Mouse (Mus musculus) stomach, embryonic 15.5 days (tissue): ENCODE measurements around the gene Sync. TPM values are rescaled to one million over a fixed set of nuclear protein-coding genes. Genes with fewer than 3 reads are reported as not detected.
A peak's percentile ranks its signal among the peaks of the same experiment; 100 is the strongest.

ENCODE experiments used
- ATAC-seq: fragments of 200-750 bp; cut with Nextera tagmentation; 2 replicates; pipeline ENCODE4 v1.8.0; 2017; ENCODE audit warnings: low read depth, moderate number of reproducible peaks, moderate TSS enrichment; ENCODE audit not compliant: insufficient read depth, low FRiP score
- H3K27ac ChIP-seq: fragments of 300-500 bp; sonication (generic); 2 replicates; pipeline ENCODE4 v1.5.1; 2015; ENCODE audit warnings: mild to moderate bottlenecking, inconsistent platforms
- H3K27me3 ChIP-seq: fragments of 300-500 bp; sonication (generic); replicated peaks from 2 replicates; pipeline ENCODE4 v1.6.1; 2015; ENCODE audit warnings: inconsistent platforms
- H3K36me3 ChIP-seq: fragments of 300-500 bp; sonication (generic); 2 replicates; pipeline ENCODE4 v1.6.1; 2015; ENCODE audit warnings: inconsistent platforms
- H3K4me1 ChIP-seq: fragments of 300-500 bp; sonication (generic); 2 replicates; pipeline ENCODE4 v1.6.1; 2015; ENCODE audit warnings: inconsistent platforms
- H3K4me2 ChIP-seq: fragments of 300-500 bp; sonication (generic); 2 replicates; pipeline ENCODE4 v1.6.1; 2015; ENCODE audit warnings: mild to moderate bottlenecking, inconsistent platforms
- H3K4me3 ChIP-seq: fragments of 300-500 bp; sonication (generic); replicated peaks from 2 replicates; pipeline ENCODE4 v1.5.1; 2015; ENCODE audit warnings: inconsistent platforms
- H3K9ac ChIP-seq: fragments of 300-500 bp; sonication (generic); 2 replicates; pipeline ENCODE4 v1.6.1; 2015; ENCODE audit warnings: inconsistent platforms
- H3K9me3 ChIP-seq: fragments of 300-500 bp; sonication (generic); 2 replicates; pipeline ENCODE4 v1.6.1; 2016; ENCODE audit warnings: inconsistent platforms
- WGBS: fragments of 180-500 bp; shearing (Covaris S2); methylation state at CpG from one replicate; pipeline ENCODE4 v1.1.7; 2015; 5-methylcytosine and 5-hydroxymethylcytosine counted together
- polyA plus RNA-seq: library from polyadenylated mRNA; unstranded; fragments of >200 nt; fragmentation: Nextera tagmentation; extraction: Ambion mirVana; gene quantifications from 2 replicates; pipeline ENCODE4 v1.2.1, GENCODE M21; 2015

Sync gene
- polyA plus RNA-seq, 1 experiment from 2014 or later, result 2.0 TPM

- Histone ChIP-seq H3K4me2 (peak overlapping the region; percentile 96), H3K9me3 (no peaks in the 10 kb centered on the region), H3K9ac (0 out of 2 replicates have a peak overlapping the region, but pooled peaks have one; percentile 4), H3K27me3 (no peaks in the 10 kb centered on the region), H3K4me3 (no peak overlapping the region), H3K4me1 (peaks cover 44% of the 10 kb centered on the region), H3K27ac (peak overlapping the region; percentile 90; the same call in 1 of the 2 replicates), H3K36me3 (no peaks in the 10 kb centered on the region)
- no peak for ATAC-seq
- whole genome bisulfite sequencing, result 50% methylated on average over 7 of the region's 7 CpGs
Observed at GRCm38 (mm10) chr4:129249288-129249687, 38.1 kb upstream of the Sync start.

GRCm38 (mm10) chr4:129250759-129251481 is 36.5 kb upstream of the Sync start:
- 38% methylated on average over 15 of the region's 15 CpGs for WGBS
- no peaks in the 10 kb centered on the region for H3K36me3 ChIP-seq
- peak overlapping the region; percentile 94 for H3K27ac ChIP-seq
- H3K27me3 ChIP-seq, result no peaks in the 10 kb centered on the region
- no peak overlapping the region for H3K4me3 ChIP-seq
- H3K9ac ChIP-seq, result no peak overlapping the region
- H3K4me1 ChIP-seq, result peaks cover 34% of the 10 kb centered on the region
- no peaks in the 10 kb centered on the region for H3K9me3 ChIP-seq
- peak overlapping the region; percentile 33 for H3K4me2 ChIP-seq
- ATAC-seq, result peak; percentile 77

- ATAC-seq, result peak; percentile 36; the same call in 1 of the 2 replicates
- H3K4me3 ChIP-seq, result no peak overlapping the region
Observed at GRCm38 (mm10) chr4:129251482-129252125, 35.8 kb upstream of the Sync start.

GRCm38 (mm10) chr4:129252492-129252891 is 34.9 kb upstream of the Sync start:
- no peaks in the 10 kb centered on the region for H3K36me3 ChIP-seq
- no peak overlapping the region; the same call in 1 of the 2 replicates for H3K27ac ChIP-seq
- H3K4me1 ChIP-seq, result peaks cover 37% of the 10 kb centered on the region
- H3K27me3 ChIP-seq, result no peaks in the 10 kb centered on the region
- no peak for ATAC-seq
- H3K4me2 ChIP-seq, result no peak overlapping the region
- no peak overlapping the region for H3K9ac ChIP-seq
- no peaks in the 10 kb centered on the region for H3K9me3 ChIP-seq
- H3K4me3 ChIP-seq, result no peak overlapping the region
- 93% methylated on average over 2 of the region's 2 CpGs for WGBS

More at GRCm38 (mm10) chr4:129251482-129252125, 35.8 kb upstream of the Sync start:
- peak overlapping the region; percentile 94 for H3K27ac ChIP-seq
- H3K27me3 ChIP-seq, result no peaks in the 10 kb centered on the region
- H3K36me3 ChIP-seq, result no peaks in the 10 kb centered on the region
- H3K9ac ChIP-seq, result no peak overlapping the region
- WGBS, result 10% methylated on average over 15 of the region's 15 CpGs
- no peaks in the 10 kb centered on the region for H3K9me3 ChIP-seq
- H3K4me1 ChIP-seq, result peaks cover 37% of the 10 kb centered on the region
- peak overlapping the region; percentile 33 for H3K4me2 ChIP-seq

- H3K27ac ChIP-seq, result no peak overlapping the region
- H3K36me3 ChIP-seq, result no peaks in the 10 kb centered on the region
- no peaks in the 10 kb centered on the region for H3K27me3 ChIP-seq
- no peak for ATAC-seq
- WGBS, result 86% methylated on average over 3 of the region's 3 CpGs
- H3K4me3 ChIP-seq, result no peak overlapping the region
- H3K9me3 ChIP-seq, result no peaks in the 10 kb centered on the region
- H3K4me2 ChIP-seq, result no peak overlapping the region
- H3K9ac ChIP-seq, result no peak overlapping the region
- peaks cover 22% of the 10 kb centered on the region for H3K4me1 ChIP-seq
Observed at GRCm38 (mm10) chr4:129254571-129254970, 32.8 kb upstream of the Sync start.

- H3K9me3 ChIP-seq, result no peaks in the 10 kb centered on the region
- peak overlapping the region; percentile 21 for H3K27ac ChIP-seq
- 0 out of 2 replicates have a peak overlapping the region, but pooled peaks have one; percentile 17 for H3K4me2 ChIP-seq
- 23% methylated on average over 8 of the region's 8 CpGs for WGBS
- no peak overlapping the region for H3K4me3 ChIP-seq
- H3K36me3 ChIP-seq, result no peaks in the 10 kb centered on the region
- H3K27me3 ChIP-seq, result no peaks in the 10 kb centered on the region
- peaks cover 16% of the 10 kb centered on the region; the same call in 1 of the 2 replicates for H3K4me1 ChIP-seq
- H3K9ac ChIP-seq, result no peak overlapping the region
- ATAC-seq, result peak; percentile 61
Observed at GRCm38 (mm10) chr4:129256450-129257380, 30.7 kb upstream of the Sync start.

GRCm38 (mm10) chr4:129259101-129259500 is 28.3 kb upstream of the Sync start:
- no peaks in the 10 kb centered on the region for H3K36me3 ChIP-seq
- no peak for ATAC-seq
- no peak overlapping the region for H3K9ac ChIP-seq
- H3K4me2 ChIP-seq, result no peak overlapping the region
- H3K27me3 ChIP-seq, result no peaks in the 10 kb centered on the region
- 85% methylated on average over 4 of the region's 4 CpGs for WGBS
- H3K27ac ChIP-seq, result no peak overlapping the region
- peaks cover 24% of the 10 kb centered on the region for H3K4me1 ChIP-seq
- H3K9me3 ChIP-seq, result no peaks in the 10 kb centered on the region
- no peak overlapping the region for H3K4me3 ChIP-seq

- WGBS, result 18% methylated on average over 6 of the region's 6 CpGs
- no peak for ATAC-seq
Observed at GRCm38 (mm10) chr4:129260678-129261077, 26.7 kb upstream of the Sync start.

GRCm38 (mm10) chr4:129261196-129261595 is 26.2 kb upstream of the Sync start, which contains the start of gene C77080:
C77080 (minus strand) TSS chr4:129261404.
- 0 out of 2 replicates have a peak within 1 kb of the TSS, but pooled peaks have one; percentile 24 for H3K4me2 ChIP-seq
- no peaks in the 10 kb centered on the region for H3K36me3 ChIP-seq
- H3K27me3 ChIP-seq, result no peaks in the 10 kb centered on the region
- peak within 1 kb of the TSS; percentile 31; the same call in 1 of the 2 replicates for H3K27ac ChIP-seq
- peaks cover 24% of the 10 kb centered on the region for H3K4me1 ChIP-seq
- H3K9me3 ChIP-seq, result no peaks in the 10 kb centered on the region
- H3K9ac ChIP-seq, result no peak within 1 kb of the TSS
- ATAC-seq, result no peak
- WGBS, result 25% methylated on average over 2 of the region's 4 CpGs
- no peak within 1 kb of the TSS for H3K4me3 ChIP-seq

More at GRCm38 (mm10) chr4:129260678-129261077, 26.7 kb upstream of the Sync start:
- Histone ChIP-seq H3K27me3 (no peaks in the 10 kb centered on the region), H3K9ac (no peak overlapping the region), H3K27ac (peak overlapping the region; percentile 31; the same call in 1 of the 2 replicates), H3K4me1 (peaks cover 24% of the 10 kb centered on the region), H3K4me3 (no peak overlapping the region), H3K4me2 (0 out of 2 replicates have a peak overlapping the region, but pooled peaks have one; percentile 24), H3K36me3 (no peaks in the 10 kb centered on the region), H3K9me3 (no peaks in the 10 kb centered on the region)

GRCm38 (mm10) chr4:129263225-129264021 is 24.0 kb upstream of the Sync start:
- H3K36me3 ChIP-seq, result no peaks in the 10 kb centered on the region
- ATAC-seq, result peak; percentile 89
- peaks cover 17% of the 10 kb centered on the region for H3K4me1 ChIP-seq
- H3K27me3 ChIP-seq, result no peaks in the 10 kb centered on the region
- H3K4me2 ChIP-seq, result peak overlapping the region; percentile 34
- WGBS, result 27% methylated on average over 19 of the region's 19 CpGs
- H3K4me3 ChIP-seq, result no peak overlapping the region
- no peak overlapping the region for H3K9ac ChIP-seq
- H3K9me3 ChIP-seq, result no peaks in the 10 kb centered on the region
- peak overlapping the region; percentile 65; the same call in 1 of the 2 replicates for H3K27ac ChIP-seq

GRCm38 (mm10) chr4:129266191-129266590 is 21.2 kb upstream of the Sync start:
- Histone ChIP-seq H3K4me3 (no peak overlapping the region), H3K9ac (no peak overlapping the region), H3K36me3 (no peaks in the 10 kb centered on the region), H3K9me3 (no peaks in the 10 kb centered on the region), H3K4me2 (no peak overlapping the region), H3K27ac (no peak overlapping the region), H3K27me3 (no peaks in the 10 kb centered on the region), H3K4me1 (peaks cover 11% of the 10 kb centered on the region)
- no peak for ATAC-seq
- WGBS, result 72% methylated on average over 4 of the region's 4 CpGs
